In genomic region chr6:67790742-67791141, GRCm38 (mm10) we compare ENCODE assay signal across 35 mouse cellular contexts.
"Had no signal": no experiment of that assay in that cellular context is flagged by ENCODE, and none has a peak within 500 bp of the region (broad histone marks: within the 10 kb centered on the region; RNA-seq: fewer than 3 reads in every experiment).

No protein-coding gene starts in this region.

- H3K4me1 ChIP-seq: heart, embryonic 10.5 days; heart, embryonic 12.5 days; heart, embryonic 13.5 days; heart, embryonic 15.5 days; hindbrain, embryonic 10.5 days; hindbrain, embryonic 12.5 days; hindbrain, embryonic 13.5 days; hindbrain, embryonic 15.5 days; intestine, embryonic 15.5 days; kidney, embryonic 15.5 days had no signal

- H3K4me2 ChIP-seq: heart, embryonic 11.5 days; heart, embryonic 12.5 days; heart, embryonic 13.5 days; heart, embryonic 15.5 days; hindbrain, embryonic 12.5 days; hindbrain, embryonic 13.5 days; hindbrain, embryonic 14.5 days; hindbrain, embryonic 15.5 days; intestine, embryonic 15.5 days; kidney, embryonic 15.5 days had no signal

- H3K36me3 ChIP-seq: heart, embryonic 10.5 days; heart, embryonic 12.5 days; heart, embryonic 13.5 days; heart, embryonic 15.5 days; hindbrain, embryonic 10.5 days; hindbrain, embryonic 12.5 days; hindbrain, embryonic 13.5 days; hindbrain, embryonic 15.5 days; intestine, embryonic 15.5 days; kidney, embryonic 15.5 days had no signal

- H3K27me3 ChIP-seq: heart, embryonic 12.5 days; heart, embryonic 13.5 days; heart, embryonic 15.5 days; hindbrain, embryonic 12.5 days; hindbrain, embryonic 13.5 days; hindbrain, embryonic 15.5 days; intestine, embryonic 15.5 days; kidney, embryonic 15.5 days had no signal

- ATAC-seq: hindbrain, embryonic 16.5 days; hindbrain, postnatal 0 days; inflammation-experienced regulatory T-cells, adult 6 months; intestine, embryonic 15.5 days; intestine, embryonic 16.5 days; intestine, postnatal 0 days had no signal

- H3K27ac ChIP-seq: heart, embryonic 10.5 days; heart, embryonic 13.5 days; heart, embryonic 15.5 days; hindbrain, embryonic 10.5 days; hindbrain, embryonic 12.5 days; hindbrain, embryonic 13.5 days; hindbrain, embryonic 14.5 days; hindbrain, embryonic 15.5 days; hindbrain, postnatal 0 days; intestine, embryonic 15.5 days; kidney, embryonic 15.5 days; kidney, postnatal 0 days; layer of hippocampus, adult 2 months had no signal

- H3K4me3 ChIP-seq: heart, embryonic 10.5 days; heart, embryonic 12.5 days; heart, embryonic 13.5 days; heart, embryonic 15.5 days; hindbrain, embryonic 10.5 days; hindbrain, embryonic 12.5 days; hindbrain, embryonic 13.5 days; hindbrain, embryonic 15.5 days; intestine, embryonic 15.5 days; kidney, embryonic 15.5 days; layer of hippocampus, adult 2 months had no signal

- DNase-seq: heart, postnatal 10 days; heart, postnatal 14 days; heart, postnatal 36 days; heart, postnatal 4 days; kidney, adult 11 months; kidney, adult 18-20 months; kidney, adult 2 months; kidney, adult 8-10 months; kidney, adult 9 months; kidney, postnatal 10 days; kidney, postnatal 14 days; kidney, postnatal 25 days; kidney, postnatal 36 days; kidney, postnatal 4 days; layer of hippocampus, adult 9-11 months; layer of hippocampus, postnatal 36 days had no signal

- H3K9me3 ChIP-seq: heart, embryonic 10.5 days; heart, embryonic 13.5 days; heart, embryonic 15.5 days; hindbrain, embryonic 10.5 days; hindbrain, embryonic 12.5 days; hindbrain, embryonic 13.5 days; hindbrain, embryonic 15.5 days; intestine, embryonic 15.5 days; kidney, embryonic 15.5 days had no signal

- H3K9ac ChIP-seq: heart, embryonic 12.5 days; heart, embryonic 13.5 days; heart, embryonic 15.5 days; hindbrain, embryonic 12.5 days; hindbrain, embryonic 13.5 days; hindbrain, embryonic 14.5 days; hindbrain, embryonic 15.5 days; intestine, embryonic 15.5 days; kidney, embryonic 15.5 days had no signal
